Mouse (Mus musculus) stomach, embryonic 14.5 days (tissue): ENCODE measurements around the gene Gm20517. TPM values are rescaled to one million over a fixed set of nuclear protein-coding genes. Genes with fewer than 3 reads are reported as not detected.

Experiments used
- ATAC-seq: fragments of 200-750 bp; cut with Nextera tagmentation; 2 replicates; pipeline ENCODE4 v1.8.0; 2017; ENCODE audit warnings: low read depth, moderate TSS enrichment; ENCODE audit not compliant: insufficient number of reproducible peaks, insufficient read depth, low FRiP score
- H3K27ac ChIP-seq: fragments of 300-500 bp; sonication (generic); 2 replicates; pipeline ENCODE4 v1.5.1; 2014; ENCODE audit warnings: mild to moderate bottlenecking, low read length, moderate library complexity, mixed read lengths
- H3K27me3 ChIP-seq: fragments of 300-500 bp; sonication (generic); 2 replicates; pipeline ENCODE4 v1.6.1; 2014; ENCODE audit warnings: low read length, control low read depth, mixed read lengths; ENCODE audit not compliant: control insufficient read depth, insufficient read depth
- H3K36me3 ChIP-seq: fragments of 300-500 bp; sonication (generic); 2 replicates; pipeline ENCODE4 v1.6.1; 2014; ENCODE audit warnings: mild to moderate bottlenecking, control low read depth, low read length, moderate library complexity, mixed read lengths; ENCODE audit not compliant: control insufficient read depth, insufficient read depth
- H3K4me1 ChIP-seq: fragments of 300-500 bp; sonication (generic); 2 replicates; pipeline ENCODE4 v1.6.1; 2014; ENCODE audit warnings: low read length, control low read depth, mixed read lengths; ENCODE audit not compliant: control insufficient read depth, insufficient read depth
- H3K4me2 ChIP-seq: fragments of 300-500 bp; sonication (generic); replicated peaks from 2 replicates; pipeline ENCODE4 v1.6.1; 2014; ENCODE audit warnings: low read depth, low read length, control low read depth
- H3K4me3 ChIP-seq: fragments of 300-500 bp; sonication (generic); 2 replicates; pipeline ENCODE4 v1.5.1; 2014; ENCODE audit warnings: low read depth, low read length, control low read depth
- H3K9ac ChIP-seq: fragments of 300-500 bp; sonication (generic); replicated peaks from 2 replicates; pipeline ENCODE4 v1.6.1; 2014; ENCODE audit warnings: low read depth, mild to moderate bottlenecking, control low read depth, low read length, moderate library complexity, mixed read lengths
- H3K9me3 ChIP-seq: fragments of 300-500 bp; sonication (generic); 2 replicates; pipeline ENCODE4 v1.6.1; 2016; ENCODE audit warnings: low read depth, low read length, control low read depth; ENCODE audit not compliant: control insufficient read depth
- WGBS: fragments of 180-500 bp; shearing (Covaris S2); extraction: QIAGEN DNeasy Blood & Tissue Kit; methylation state at CpG from one replicate; pipeline ENCODE4 v1.1.7; 2014; 5-methylcytosine and 5-hydroxymethylcytosine counted together
- polyA plus RNA-seq: library from polyadenylated mRNA; unstranded; fragments of >200 nt; fragmentation: Nextera tagmentation; extraction: Ambion mirVana; gene quantifications from 2 replicates; pipeline ENCODE4 v1.2.1, GENCODE M21; 2014

Gm20517 gene
- polyA plus RNA-seq, 1 experiment from 2014 or later = 1.5 TPM

DNA sequence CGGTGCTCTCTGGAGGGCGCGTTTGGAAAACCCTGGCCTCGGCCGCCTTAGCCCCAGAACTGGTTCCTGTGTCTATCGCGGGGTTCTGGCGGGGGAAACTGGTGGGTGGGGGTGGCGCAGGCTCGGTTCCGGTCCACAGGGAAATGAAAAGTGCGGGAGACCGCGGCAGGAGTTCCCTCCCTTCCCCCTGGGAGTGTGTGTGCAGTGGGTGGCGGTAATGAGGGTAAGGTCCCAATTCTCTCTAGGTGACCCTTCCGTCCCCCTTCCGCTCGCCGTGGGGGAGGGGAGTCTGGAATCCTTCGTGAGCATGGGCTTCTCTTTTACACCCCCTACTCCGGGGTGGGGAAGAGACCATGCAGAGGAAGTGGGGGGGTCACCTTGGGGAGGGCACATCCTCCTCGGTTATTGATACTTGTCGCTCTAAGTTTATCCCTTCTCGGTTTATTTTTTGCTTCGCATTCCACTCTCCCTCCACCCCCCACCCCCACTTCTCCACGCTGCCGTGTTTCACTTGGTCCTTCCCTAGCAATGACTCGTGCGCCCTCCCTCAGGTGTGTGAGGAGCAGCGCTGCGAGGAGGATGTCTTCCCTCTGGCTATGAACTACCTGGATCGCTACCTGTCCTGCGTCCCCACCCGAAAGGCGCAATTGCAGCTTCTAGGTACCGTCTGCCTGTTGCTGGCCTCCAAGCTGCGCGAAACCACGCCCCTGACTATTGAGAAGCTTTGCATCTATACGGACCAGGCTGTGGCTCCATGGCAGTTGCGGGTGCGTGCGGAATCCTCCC lies 17.0 kb upstream of the Gm20517 start:
- no peaks in the 10 kb centered on the region for H3K27me3 ChIP-seq
- WGBS = under 1% methylated on average over 43 of the region's 43 CpGs
- no peak for ATAC-seq
- peak overlapping the region; percentile 74 for H3K4me2 ChIP-seq
- H3K27ac ChIP-seq = peak overlapping the region; percentile 99
- peaks cover 21% of the 10 kb centered on the region for H3K36me3 ChIP-seq
- H3K9ac ChIP-seq = peak overlapping the region; percentile 98
- H3K4me1 ChIP-seq = peaks cover 20% of the 10 kb centered on the region
- H3K9me3 ChIP-seq = no peaks in the 10 kb centered on the region
- H3K4me3 ChIP-seq = peak overlapping the region; percentile 81

DNA sequence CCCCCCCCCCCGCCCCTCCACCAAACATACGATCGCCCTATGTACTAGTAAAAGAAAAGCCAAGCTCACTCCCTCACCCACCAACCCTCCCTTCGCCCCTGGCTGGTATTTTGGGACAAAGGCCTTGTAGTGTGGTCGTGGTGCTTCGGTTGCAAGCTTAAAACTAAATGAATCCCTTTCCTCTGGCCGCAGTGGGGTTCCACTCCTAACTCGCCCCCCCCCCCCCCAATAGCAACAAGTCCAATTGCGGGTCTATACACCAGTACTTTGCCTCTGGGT lies 16.5 kb upstream of the Gm20517 start:
- H3K4me2 ChIP-seq = peak overlapping the region; percentile 74
- peak overlapping the region; percentile 81 for H3K4me3 ChIP-seq
- peak overlapping the region; percentile 99 for H3K27ac ChIP-seq
- peaks cover 26% of the 10 kb centered on the region for H3K36me3 ChIP-seq
- no peaks in the 10 kb centered on the region for H3K9me3 ChIP-seq
- no peaks in the 10 kb centered on the region for H3K27me3 ChIP-seq
- ATAC-seq = no peak
- under 1% methylated on average over 6 of the region's 9 CpGs for WGBS
- peaks cover 20% of the 10 kb centered on the region for H3K4me1 ChIP-seq
- peak overlapping the region; percentile 98 for H3K9ac ChIP-seq

DNA sequence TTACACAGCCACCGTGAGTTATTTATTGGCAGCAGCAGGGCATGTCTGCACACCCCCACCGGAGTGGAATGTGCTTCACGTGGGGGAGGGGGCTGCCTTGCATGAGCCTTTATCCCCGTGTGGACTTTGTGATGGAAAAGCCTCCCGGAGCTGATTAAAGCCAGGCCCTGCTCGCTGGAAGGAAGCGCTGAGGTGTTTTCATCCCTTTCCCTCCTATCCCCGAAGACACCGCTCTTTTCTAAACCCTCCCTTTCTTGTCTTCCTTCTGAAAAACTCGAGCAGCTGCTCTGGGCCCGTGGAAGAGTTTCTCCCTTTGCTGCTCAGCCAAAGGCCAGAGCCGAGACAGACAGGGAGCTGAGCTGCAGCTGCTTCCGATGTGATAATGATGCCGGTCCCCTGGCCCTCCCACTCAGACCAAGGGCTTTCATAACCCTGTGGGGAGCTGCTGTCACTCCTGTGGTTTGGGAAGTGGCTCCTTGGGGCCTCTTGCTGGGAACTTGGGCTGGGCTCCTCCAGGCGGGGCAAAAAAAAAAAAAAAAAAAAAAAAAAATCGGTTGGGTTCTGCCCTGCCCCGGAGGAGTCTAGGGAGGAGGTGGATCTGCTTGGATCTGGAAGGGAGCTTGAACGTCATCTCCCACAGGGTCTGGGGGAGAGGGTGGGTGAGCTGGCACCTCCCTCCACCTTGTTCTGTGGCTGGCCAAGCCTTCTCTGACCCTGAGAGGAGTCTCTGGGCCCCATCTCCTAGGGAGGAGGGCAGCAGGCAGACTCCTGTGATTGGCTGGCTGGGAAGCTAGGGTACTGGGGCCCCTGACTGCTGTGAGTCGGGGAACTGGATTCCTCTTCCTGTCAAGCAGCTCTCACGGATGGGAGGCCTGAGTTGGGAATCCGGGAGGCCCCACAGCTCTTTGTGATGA lies 15.9 kb upstream of the Gm20517 start:
- H3K36me3 ChIP-seq = peaks cover 30% of the 10 kb centered on the region
- no peaks in the 10 kb centered on the region for H3K27me3 ChIP-seq
- peak overlapping the region; percentile 98 for H3K9ac ChIP-seq
- H3K9me3 ChIP-seq = no peaks in the 10 kb centered on the region
- ATAC-seq = peak; percentile 78
- H3K4me3 ChIP-seq = peak overlapping the region; percentile 81
- WGBS = under 1% methylated on average over 21 of the region's 21 CpGs
- H3K4me1 ChIP-seq = peaks cover 20% of the 10 kb centered on the region
- peak overlapping the region; percentile 74 for H3K4me2 ChIP-seq
- peak overlapping the region; percentile 99 for H3K27ac ChIP-seq

DNA sequence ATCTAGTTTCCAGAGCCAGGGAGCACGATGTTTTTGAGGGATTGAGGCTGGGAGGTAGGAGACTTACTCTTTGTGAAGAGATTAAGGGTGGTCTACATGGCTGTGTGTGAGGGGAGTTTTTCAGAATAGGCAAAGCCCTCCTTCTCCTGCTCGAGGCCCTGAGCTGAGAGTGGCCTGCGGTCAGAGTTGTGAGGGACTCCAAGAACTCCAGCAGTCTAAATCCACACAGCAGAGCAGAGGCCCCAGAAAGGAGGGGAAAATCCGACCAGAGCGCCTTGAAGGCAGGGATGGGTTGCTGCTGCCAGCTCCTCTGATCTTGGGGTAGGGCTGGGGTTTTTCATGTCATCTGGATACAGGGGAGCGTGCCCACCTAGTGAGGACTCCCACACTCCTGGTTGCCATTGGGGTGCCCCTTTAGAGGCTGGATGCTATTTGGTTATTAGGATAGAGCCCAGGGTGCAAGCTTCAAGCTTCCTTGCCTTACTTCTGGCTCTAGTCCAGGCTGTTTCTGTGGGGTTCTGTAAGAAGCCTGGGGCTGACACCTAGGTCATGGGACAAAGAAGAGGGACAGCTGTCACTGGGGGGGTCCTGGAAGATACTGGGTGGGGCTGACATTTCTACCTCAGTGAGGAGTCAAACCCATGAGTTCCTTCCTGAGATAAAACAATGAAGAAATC lies 15.1 kb upstream of the Gm20517 start:
- peaks cover 20% of the 10 kb centered on the region for H3K4me1 ChIP-seq
- peak overlapping the region; percentile 74 for H3K4me2 ChIP-seq
- peak overlapping the region; percentile 99 for H3K27ac ChIP-seq
- peaks cover 38% of the 10 kb centered on the region for H3K36me3 ChIP-seq
- WGBS = 17% methylated on average over 6 of the region's 6 CpGs
- H3K9me3 ChIP-seq = no peaks in the 10 kb centered on the region
- H3K9ac ChIP-seq = peak overlapping the region; percentile 98
- H3K27me3 ChIP-seq = no peaks in the 10 kb centered on the region
- H3K4me3 ChIP-seq = peak overlapping the region; percentile 81
- ATAC-seq = no peak

- H3K36me3 ChIP-seq = peaks cover 43% of the 10 kb centered on the region
- peak overlapping the region; percentile 81 for H3K4me3 ChIP-seq
- H3K27ac ChIP-seq = peak overlapping the region; percentile 99
- peak overlapping the region; percentile 98 for H3K9ac ChIP-seq
- 40% methylated on average over 5 of the region's 5 CpGs for WGBS
- H3K4me1 ChIP-seq = peaks cover 20% of the 10 kb centered on the region
- no peaks in the 10 kb centered on the region for H3K9me3 ChIP-seq
- no peak for ATAC-seq
- no peaks in the 10 kb centered on the region for H3K27me3 ChIP-seq
- H3K4me2 ChIP-seq = peak overlapping the region; percentile 74
Observed at GRCm38 (mm10) chr17:47596839-47597164, 14.6 kb upstream of the Gm20517 start.

DNA sequence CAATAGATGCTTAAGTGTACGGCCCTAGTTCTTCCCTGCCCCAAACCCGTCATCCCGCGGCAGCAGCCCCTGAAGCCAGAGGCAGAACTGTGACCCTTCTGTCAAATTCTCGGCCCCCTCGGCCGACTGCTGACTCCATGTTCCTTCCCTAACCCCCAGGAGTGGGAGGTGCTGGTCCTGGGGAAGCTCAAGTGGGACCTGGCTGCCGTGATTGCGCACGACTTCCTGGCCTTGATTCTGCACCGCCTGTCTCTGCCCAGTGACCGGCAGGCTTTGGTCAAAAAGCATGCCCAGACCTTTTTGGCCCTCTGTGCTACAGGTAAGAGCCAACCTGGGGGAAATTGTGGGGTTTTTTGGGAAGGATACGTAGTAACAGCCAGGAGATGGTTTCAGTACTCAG lies 14.1 kb upstream of the Gm20517 start:
- Histone ChIP-seq H3K27me3 (no peaks in the 10 kb centered on the region), H3K36me3 (peaks cover 45% of the 10 kb centered on the region), H3K9ac (no peak overlapping the region; the same call in 1 of the 2 replicates), H3K4me2 (peak overlapping the region; percentile 74), H3K27ac (peak overlapping the region; percentile 99; the same call in 1 of the 2 replicates), H3K4me1 (peaks cover 20% of the 10 kb centered on the region), H3K4me3 (peak overlapping the region; percentile 81; the same call in 1 of the 2 replicates), H3K9me3 (no peaks in the 10 kb centered on the region)
- no peak for ATAC-seq
- 45% methylated on average over 13 of the region's 13 CpGs for WGBS

DNA sequence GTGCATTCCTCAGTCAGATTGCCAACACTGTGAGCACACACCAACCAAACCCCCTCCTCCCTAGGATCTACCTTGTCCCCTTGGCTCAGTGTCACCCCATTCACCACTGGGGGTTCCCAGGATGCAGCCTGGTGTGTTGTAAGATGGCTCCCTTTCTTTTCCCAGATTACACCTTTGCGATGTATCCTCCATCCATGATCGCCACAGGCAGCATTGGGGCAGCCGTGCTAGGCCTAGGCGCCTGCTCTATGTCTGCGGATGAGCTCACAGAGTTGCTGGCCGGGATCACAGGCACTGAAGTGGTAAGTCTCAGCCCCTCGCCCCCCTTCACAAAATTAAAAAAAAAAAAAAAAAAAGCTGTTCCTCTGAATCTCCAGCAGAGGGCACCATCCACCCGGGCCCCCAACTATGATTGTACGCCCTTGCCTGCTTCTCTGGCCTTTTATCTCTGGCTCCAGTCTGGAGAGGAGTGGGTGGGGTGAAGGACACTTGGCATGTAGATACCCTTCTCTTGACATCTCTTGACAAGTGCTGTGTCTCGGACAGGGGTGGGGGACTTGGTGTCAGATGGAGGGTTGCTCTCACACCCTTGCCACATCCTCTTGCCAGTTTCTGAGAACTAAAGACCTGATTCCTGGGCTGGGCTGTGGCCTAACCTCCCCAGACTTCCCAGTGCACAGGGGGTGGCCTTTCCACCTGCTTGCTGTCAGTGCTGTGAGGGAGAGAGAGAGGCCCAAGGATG lies 13.4 kb upstream of the Gm20517 start:
- no peak for ATAC-seq
- Histone ChIP-seq H3K9ac (no peak overlapping the region), H3K4me3 (peak overlapping the region; percentile 81; the same call in 1 of the 2 replicates), H3K36me3 (peaks cover 45% of the 10 kb centered on the region), H3K4me1 (peaks cover 20% of the 10 kb centered on the region), H3K27me3 (no peaks in the 10 kb centered on the region), H3K9me3 (no peaks in the 10 kb centered on the region), H3K4me2 (peak overlapping the region; percentile 74), H3K27ac (peak overlapping the region; percentile 99; the same call in 1 of the 2 replicates)
- 17% methylated on average over 10 of the region's 10 CpGs for WGBS
